Mouse (Mus musculus) hindbrain, embryonic 16.5 days (tissue): ENCODE data around the gene Irf2bp1. TPM values are rescaled to one million over a fixed set of nuclear protein-coding genes. Genes with fewer than 3 reads are reported as not detected.

Source experiments
- ATAC-seq: fragments of 200-750 bp; cut with Nextera tagmentation; 2 replicates; pipeline ENCODE4 v1.8.0; 2017; ENCODE audit warnings: moderate TSS enrichment, moderate library complexity
- H3K27ac ChIP-seq: fragments of 300-500 bp; sonication (generic); 2 replicates; pipeline ENCODE4 v1.5.1; 2014; ENCODE audit warnings: low read depth, mild to moderate bottlenecking, control low read depth, low read length, moderate library complexity
- H3K27me3 ChIP-seq: fragments of 300-500 bp; sonication (generic); replicated peaks from 2 replicates; pipeline ENCODE4 v1.6.1; 2014; ENCODE audit warnings: low read length; ENCODE audit not compliant: control insufficient read depth, insufficient read depth
- H3K36me3 ChIP-seq: fragments of 300-500 bp; sonication (generic); 2 replicates; pipeline ENCODE4 v1.6.1; 2014; ENCODE audit warnings: mild to moderate bottlenecking, low read length, moderate library complexity, mixed read lengths; ENCODE audit not compliant: control insufficient read depth, insufficient read depth
- H3K4me1 ChIP-seq: fragments of 300-500 bp; sonication (generic); 2 replicates; pipeline ENCODE4 v1.6.1; 2014; ENCODE audit warnings: low read depth, low read length; ENCODE audit not compliant: control insufficient read depth, insufficient read depth
- H3K4me2 ChIP-seq: fragments of 300-500 bp; sonication (generic); 2 replicates; pipeline ENCODE4 v1.6.1; 2014; ENCODE audit warnings: mild to moderate bottlenecking, low read length, control low read depth, moderate library complexity
- H3K4me3 ChIP-seq: fragments of 300-500 bp; sonication (generic); 2 replicates; pipeline ENCODE4 v1.5.1; 2014; ENCODE audit warnings: mild to moderate bottlenecking, low read length, control low read depth, moderate library complexity
- H3K9ac ChIP-seq: fragments of 300-500 bp; sonication (generic); 2 replicates; pipeline ENCODE4 v1.6.1; 2014; ENCODE audit warnings: low read depth, mild to moderate bottlenecking, control low read depth, low read length, moderate library complexity
- H3K9me3 ChIP-seq: fragments of 300-500 bp; sonication (generic); 2 replicates; pipeline ENCODE4 v1.6.1; 2014; ENCODE audit warnings: mild to moderate bottlenecking, low read length, moderate library complexity; ENCODE audit not compliant: control insufficient read depth
- WGBS: fragments of 180-500 bp; shearing (Covaris S2); extraction: QIAGEN DNeasy Blood & Tissue Kit; methylation state at CpG from one replicate; pipeline ENCODE4 v1.1.7; 2014; 5-methylcytosine and 5-hydroxymethylcytosine counted together
- polyA plus RNA-seq: library from polyadenylated mRNA; unstranded; fragments of >200 nt; fragmentation: Nextera tagmentation; extraction: Ambion mirVana; gene quantifications from 2 replicates; pipeline ENCODE4 v1.2.1, GENCODE M21; 2015

The Irf2bp1 gene
- polyA plus RNA-seq, 1 experiment from 2014 or later = 27.3 TPM

- H3K9me3 ChIP-seq = no peaks in the 10 kb centered on the region
- H3K27ac ChIP-seq = peak overlapping the region; percentile 95
- peak; percentile 2 for ATAC-seq
- peak overlapping the region; percentile 87 for H3K9ac ChIP-seq
- WGBS = 4% methylated on average over 31 of the region's 34 CpGs
- no peaks in the 10 kb centered on the region for H3K27me3 ChIP-seq
- peak overlapping the region; percentile 76 for H3K4me3 ChIP-seq
- peaks cover 34% of the 10 kb centered on the region for H3K4me1 ChIP-seq
- peaks cover 20% of the 10 kb centered on the region for H3K36me3 ChIP-seq
- peak overlapping the region; percentile 87 for H3K4me2 ChIP-seq
Observed at GRCm38 (mm10) chr7:19004631-19005079, 811 bp downstream of the Irf2bp1 start.

DNA sequence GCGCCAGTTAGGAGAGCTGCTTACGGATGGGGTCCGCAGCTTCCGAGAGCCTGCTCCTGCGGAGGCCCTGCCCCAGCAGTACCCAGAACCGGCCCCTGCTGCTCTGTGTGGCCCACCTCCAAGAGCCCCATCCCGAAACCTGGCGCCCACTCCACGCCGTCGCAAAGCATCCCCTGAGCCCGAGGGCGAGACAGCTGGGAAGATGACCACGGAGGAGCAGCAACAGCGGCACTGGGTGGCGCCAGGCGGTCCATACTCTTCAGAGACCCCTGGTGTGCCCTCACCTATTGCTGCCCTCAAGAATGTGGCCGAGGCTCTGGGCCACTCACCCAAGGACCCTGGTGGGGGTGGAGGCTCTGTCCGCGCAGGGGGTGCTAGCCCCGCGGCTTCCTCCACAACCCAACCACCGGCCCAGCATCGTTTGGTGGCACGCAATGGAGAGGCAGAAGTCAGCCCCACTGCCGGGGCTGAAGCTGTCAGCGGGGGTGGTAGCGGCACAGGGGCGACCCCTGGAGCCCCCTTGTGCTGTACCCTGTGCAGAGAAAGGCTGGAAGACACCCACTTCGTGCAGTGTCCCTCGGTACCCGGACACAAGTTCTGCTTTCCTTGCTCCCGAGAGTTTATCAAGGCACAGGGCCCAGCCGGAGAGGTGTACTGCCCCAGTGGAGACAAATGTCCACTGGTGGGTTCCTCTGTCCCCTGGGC is 1.7 kb downstream of the Irf2bp1 start:
- Histone ChIP-seq H3K4me3 (peak overlapping the region; percentile 76), H3K4me1 (peaks cover 34% of the 10 kb centered on the region), H3K27ac (no peak overlapping the region), H3K9ac (peak overlapping the region; percentile 87), H3K36me3 (peaks cover 20% of the 10 kb centered on the region), H3K27me3 (no peaks in the 10 kb centered on the region), H3K4me2 (peak overlapping the region; percentile 87), H3K9me3 (no peaks in the 10 kb centered on the region)
- 76% methylated on average over 31 of the region's 34 CpGs for WGBS
- no peak for ATAC-seq

- H3K27me3 ChIP-seq = no peaks in the 10 kb centered on the region
- peaks cover 34% of the 10 kb centered on the region for H3K4me1 ChIP-seq
- ATAC-seq = no peak
- H3K9me3 ChIP-seq = no peaks in the 10 kb centered on the region
- H3K36me3 ChIP-seq = peaks cover 20% of the 10 kb centered on the region
- H3K27ac ChIP-seq = no peak overlapping the region
- peak overlapping the region; percentile 87 for H3K4me2 ChIP-seq
- no peak overlapping the region for H3K9ac ChIP-seq
- 6% methylated on average over 12 of the region's 12 CpGs for WGBS
- 0 out of 2 replicates have a peak overlapping the region, but pooled peaks have one; percentile 3 for H3K4me3 ChIP-seq
Observed at GRCm38 (mm10) chr7:19006476-19006875, 2.6 kb downstream of the Irf2bp1 start.

- ATAC-seq = no peak
- WGBS = 77% methylated on average over 13 of the region's 13 CpGs
- peaks cover 20% of the 10 kb centered on the region for H3K36me3 ChIP-seq
- no peak overlapping the region; the same call in 1 of the 2 replicates for H3K9ac ChIP-seq
- H3K9me3 ChIP-seq = no peaks in the 10 kb centered on the region
- H3K4me1 ChIP-seq = peaks cover 35% of the 10 kb centered on the region
- peak overlapping the region; percentile 23; the same call in 1 of the 2 replicates for H3K4me2 ChIP-seq
- H3K27me3 ChIP-seq = no peaks in the 10 kb centered on the region
- H3K27ac ChIP-seq = no peak overlapping the region
- no peak overlapping the region for H3K4me3 ChIP-seq
Observed at GRCm38 (mm10) chr7:19007026-19007977, 3.5 kb downstream of the Irf2bp1 start.

GRCm38 (mm10) chr7:19010581-19010980 is 6.7 kb downstream of the Irf2bp1 start:
- WGBS = 84% methylated on average over 7 of the region's 7 CpGs
- no peak for ATAC-seq

DNA sequence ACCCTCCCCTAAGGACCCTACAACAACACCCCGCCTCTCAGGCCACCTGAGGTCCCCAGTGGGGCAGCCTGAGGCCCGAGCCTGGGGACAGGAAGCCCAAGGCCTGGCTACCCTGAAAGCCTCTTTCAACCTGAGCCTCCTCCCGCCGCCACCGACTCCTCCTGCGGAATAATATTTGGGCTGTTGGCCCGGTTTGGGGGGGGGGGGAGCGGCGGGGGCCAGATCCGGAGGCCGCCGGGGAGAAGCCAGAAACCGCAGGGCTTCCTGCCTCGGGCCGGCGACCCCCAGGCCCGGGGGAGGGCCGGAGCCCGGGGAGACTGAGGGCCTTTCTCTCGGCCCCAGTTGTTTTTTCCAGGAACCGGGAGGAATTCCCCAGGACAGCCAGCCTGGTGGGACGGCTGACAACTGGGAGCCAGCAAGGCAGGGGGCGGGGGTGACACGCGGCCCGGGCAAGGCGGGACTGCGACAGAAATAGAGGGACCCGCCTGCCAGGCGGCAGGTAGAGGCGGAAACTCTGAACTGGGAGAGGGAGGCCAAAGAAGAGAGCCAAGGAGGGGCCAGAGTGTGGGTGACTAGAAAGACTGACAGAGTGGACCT is 8.3 kb downstream of the Irf2bp1 start:
- H3K36me3 ChIP-seq = peaks cover 4% of the 10 kb centered on the region; the same call in 1 of the 2 replicates
- no peaks in the 10 kb centered on the region for H3K27me3 ChIP-seq
- H3K4me3 ChIP-seq = peak overlapping the region; percentile 5
- whole genome bisulfite sequencing = 5% methylated on average over 29 of the region's 31 CpGs
- H3K4me1 ChIP-seq = peaks cover 9% of the 10 kb centered on the region
- 0 out of 2 replicates have a peak, but pooled peaks have one; percentile 2 for ATAC-seq
- H3K4me2 ChIP-seq = peak overlapping the region; percentile 57
- peak overlapping the region; percentile 36 for H3K9ac ChIP-seq
- no peak overlapping the region for H3K27ac ChIP-seq
- H3K9me3 ChIP-seq = no peaks in the 10 kb centered on the region

More at GRCm38 (mm10) chr7:19010581-19010980, 6.7 kb downstream of the Irf2bp1 start:
- Histone ChIP-seq H3K27me3 (no peaks in the 10 kb centered on the region), H3K27ac (no peak overlapping the region), H3K4me2 (no peak overlapping the region), H3K9me3 (no peaks in the 10 kb centered on the region), H3K4me3 (no peak overlapping the region), H3K36me3 (peaks cover 16% of the 10 kb centered on the region), H3K9ac (no peak overlapping the region), H3K4me1 (peaks cover 23% of the 10 kb centered on the region)

DNA sequence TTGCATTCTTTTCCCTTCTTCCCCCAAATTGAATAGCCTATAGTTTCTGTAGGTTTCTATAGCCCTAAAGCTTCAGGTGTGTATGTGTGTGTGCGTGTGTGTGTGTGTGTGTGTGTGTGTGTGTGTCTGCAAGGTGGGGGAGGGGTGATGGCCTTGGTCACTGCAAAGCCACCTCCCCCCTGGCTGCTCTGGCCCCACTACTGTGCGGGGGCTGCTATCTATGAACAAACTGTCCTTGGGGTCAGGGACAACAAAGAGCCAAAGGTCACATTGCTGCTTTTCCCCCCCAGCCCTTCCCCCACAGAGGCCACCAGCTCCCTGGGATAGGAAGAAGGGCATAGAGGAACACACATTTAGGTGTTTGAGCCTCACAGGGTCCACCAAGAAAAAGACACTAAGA is 9.0 kb downstream of the Irf2bp1 start:
- no peak for ATAC-seq
- H3K36me3 ChIP-seq = no peaks in the 10 kb centered on the region
- no peaks in the 10 kb centered on the region for H3K27me3 ChIP-seq
- no peak overlapping the region for H3K4me3 ChIP-seq
- H3K9ac ChIP-seq = no peak overlapping the region
- WGBS = 57% methylated on average over 2 of the region's 2 CpGs
- H3K4me2 ChIP-seq = no peak overlapping the region; the same call in 1 of the 2 replicates
- H3K27ac ChIP-seq = no peak overlapping the region
- H3K9me3 ChIP-seq = no peaks in the 10 kb centered on the region
- peaks cover 7% of the 10 kb centered on the region for H3K4me1 ChIP-seq

GRCm38 (mm10) chr7:19014452-19014851 is 10.6 kb downstream of the Irf2bp1 start:
- no peak overlapping the region for H3K4me2 ChIP-seq
- no peaks in the 10 kb centered on the region for H3K9me3 ChIP-seq
- no peak overlapping the region for H3K27ac ChIP-seq
- no peak for ATAC-seq
- no peak overlapping the region for H3K9ac ChIP-seq
- H3K4me1 ChIP-seq = peaks cover 7% of the 10 kb centered on the region
- no peaks in the 10 kb centered on the region for H3K36me3 ChIP-seq
- no peaks in the 10 kb centered on the region for H3K27me3 ChIP-seq
- 53% methylated on average over 15 of the region's 15 CpGs for WGBS
- H3K4me3 ChIP-seq = no peak overlapping the region
